Mouse (Mus musculus): ENCODE data around the gene Slc35g1. TPM values are rescaled to one million over a fixed set of nuclear protein-coding genes. Genes with fewer than 3 reads are reported as not detected.

The Slc35g1 gene
- polyA plus RNA-seq, 1 experiment from 2014 or later: 0.99 TPM

DNA sequence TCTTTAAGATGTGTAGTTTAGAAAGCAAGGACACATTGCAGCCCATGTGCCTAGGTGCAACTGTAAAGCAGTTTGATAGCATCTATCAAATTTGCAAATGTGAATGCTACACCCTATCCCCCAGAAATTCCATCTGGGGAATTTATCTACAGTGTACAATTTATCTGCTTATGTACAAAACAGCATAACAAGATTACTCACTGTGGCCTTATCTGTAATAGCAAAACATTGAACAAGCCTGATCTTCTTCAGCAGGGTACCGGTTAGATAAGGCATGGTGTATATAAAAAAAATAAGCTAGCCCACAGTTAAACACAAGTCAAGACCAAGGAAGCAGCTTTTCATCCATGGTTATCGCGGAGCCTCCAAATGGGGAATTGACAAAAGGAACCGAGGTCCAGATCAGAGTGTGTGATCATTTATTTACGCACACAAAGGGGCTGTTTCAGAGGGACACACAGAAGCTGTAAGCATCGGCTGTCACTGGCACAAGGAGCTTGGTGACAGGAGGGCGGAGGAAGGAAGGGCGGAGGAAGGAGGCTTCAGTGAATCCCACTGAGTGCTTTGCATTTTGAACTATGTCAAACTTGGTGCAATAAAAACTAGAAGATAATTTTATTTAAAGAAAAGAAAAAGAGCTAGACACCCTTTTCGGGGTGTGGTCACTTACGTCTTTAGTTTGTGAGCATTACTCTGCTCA lies 14.7 kb downstream of the Slc35g1 start:
- Histone ChIP-seq H3K27me3 (replicated peaks; ENCODE audit: control insufficient read depth, insufficient read depth, low read length) (no peaks in the 10 kb centered on the region), H3K9me3 (ENCODE audit: control insufficient read depth, low read length) (no peaks in the 10 kb centered on the region), H3K4me3 (ENCODE audit: low read length) (no peak overlapping the region), H3K4me1 (ENCODE audit: control insufficient read depth, insufficient read depth, low read depth, low read length) (no peaks in the 10 kb centered on the region), H3K4me2 (ENCODE audit: low read length) (no peak overlapping the region), H3K36me3 (ENCODE audit: control insufficient read depth, insufficient read depth, low read length) (no peaks in the 10 kb centered on the region), H3K27ac (ENCODE audit: low read depth, low read length) (no peak overlapping the region), H3K9ac (ENCODE audit: low read depth, low read length) (no peak overlapping the region)
- no peak for ATAC-seq
- 65% methylated on average over 10 of the region's 10 CpGs for WGBS

DNA sequence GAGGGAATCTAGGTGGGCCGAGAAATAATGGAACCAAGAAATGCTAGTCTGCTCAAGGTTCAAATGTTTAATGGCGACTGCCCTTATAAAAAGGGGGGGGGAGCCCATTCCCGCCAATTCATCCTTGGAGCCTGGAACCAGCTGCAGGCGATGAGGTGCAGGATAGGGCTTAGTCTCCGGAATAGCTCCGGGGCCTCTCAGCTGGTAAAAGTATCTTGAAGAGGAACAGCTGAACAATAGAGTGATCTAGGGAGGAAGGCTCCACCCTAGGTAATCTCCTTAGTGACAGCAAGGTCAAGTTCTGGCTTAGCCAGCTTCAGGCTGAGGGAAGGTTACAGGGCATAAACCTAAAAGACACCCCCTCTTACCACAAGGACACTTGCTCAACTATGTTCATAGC lies 18.1 kb downstream of the Slc35g1 start:
- H3K27me3 ChIP-seq (replicated peaks; ENCODE audit: control insufficient read depth, insufficient read depth, low read length): no peaks in the 10 kb centered on the region
- no peak for ATAC-seq
- H3K36me3 ChIP-seq (ENCODE audit: control insufficient read depth, insufficient read depth, low read length): no peaks in the 10 kb centered on the region
- H3K27ac ChIP-seq (ENCODE audit: low read depth, low read length): no peak overlapping the region
- no peak overlapping the region for H3K4me2 ChIP-seq (ENCODE audit: low read length)
- H3K9ac ChIP-seq (ENCODE audit: low read depth, low read length): no peak overlapping the region
- 89% methylated on average over 6 of the region's 6 CpGs for WGBS
- no peaks in the 10 kb centered on the region for H3K9me3 ChIP-seq (ENCODE audit: control insufficient read depth, low read length)
- H3K4me3 ChIP-seq (ENCODE audit: low read length): no peak overlapping the region
- no peaks in the 10 kb centered on the region for H3K4me1 ChIP-seq (ENCODE audit: control insufficient read depth, insufficient read depth, low read depth, low read length)

DNA sequence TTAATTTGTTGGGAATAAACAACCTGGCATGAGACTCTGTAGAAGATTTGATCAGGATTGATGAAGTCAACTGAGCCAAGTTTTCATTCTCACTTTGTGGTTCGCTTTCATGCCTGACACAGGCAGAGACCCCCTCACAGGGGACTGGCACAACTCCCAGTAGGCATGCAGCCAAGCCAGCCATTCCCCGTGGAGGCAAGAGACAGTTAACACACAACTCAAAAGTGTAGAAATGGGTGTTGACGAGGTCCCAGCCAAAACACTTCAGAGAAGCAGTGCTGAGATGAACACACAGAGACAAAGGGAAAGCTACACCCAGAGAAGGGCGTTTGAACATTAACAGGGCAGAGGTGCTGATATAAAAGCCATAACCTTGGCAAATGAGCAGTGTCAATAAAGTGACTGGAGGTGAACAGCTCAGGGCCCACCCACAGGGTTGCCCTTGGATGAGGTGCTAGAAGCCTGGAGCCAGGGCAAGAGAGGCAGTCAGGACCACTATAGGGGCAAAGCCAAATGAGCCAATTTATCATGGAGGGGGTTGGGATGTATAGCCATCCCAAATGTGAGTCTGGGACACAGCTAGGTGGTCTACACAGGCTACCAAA lies 23.1 kb downstream of the Slc35g1 start:
- no peak for ATAC-seq
- Histone ChIP-seq H3K36me3 (ENCODE audit: control insufficient read depth, insufficient read depth, low read length) (no peaks in the 10 kb centered on the region), H3K9ac (ENCODE audit: low read depth, low read length) (no peak overlapping the region), H3K4me3 (ENCODE audit: low read length) (no peak overlapping the region), H3K9me3 (ENCODE audit: control insufficient read depth, low read length) (no peaks in the 10 kb centered on the region), H3K27me3 (replicated peaks; ENCODE audit: control insufficient read depth, insufficient read depth, low read length) (no peaks in the 10 kb centered on the region), H3K27ac (ENCODE audit: low read depth, low read length) (no peak overlapping the region), H3K4me1 (ENCODE audit: control insufficient read depth, insufficient read depth, low read depth, low read length) (no peaks in the 10 kb centered on the region), H3K4me2 (ENCODE audit: low read length) (no peak overlapping the region)
- WGBS: 48% methylated on average over 4 of the region's 4 CpGs

DNA sequence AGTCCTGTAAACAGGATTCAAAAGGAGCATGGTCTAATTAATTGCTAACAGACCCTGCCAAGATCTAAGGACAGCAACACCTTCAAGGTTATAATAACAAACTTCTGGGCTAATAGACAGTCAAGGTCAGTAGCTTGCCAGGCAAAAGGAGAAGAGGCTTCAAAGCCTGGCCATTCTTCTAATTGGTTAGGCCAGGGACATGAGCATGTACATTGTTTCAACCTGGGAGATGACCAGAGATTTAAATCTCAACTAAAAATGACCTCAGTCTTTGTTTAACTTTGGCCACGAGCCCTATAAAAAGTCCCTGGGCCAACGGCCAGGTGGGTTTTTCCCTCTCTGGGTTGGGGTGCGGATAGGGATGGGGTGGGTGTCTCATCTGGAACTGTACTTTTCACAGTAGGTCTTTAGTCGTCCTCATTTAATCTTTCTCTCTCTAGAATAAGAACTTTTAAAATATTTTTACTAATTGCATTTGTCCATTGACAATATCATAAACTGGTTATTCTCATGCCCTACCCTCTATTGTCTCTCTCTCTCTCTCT lies 25.0 kb downstream of the Slc35g1 start:
- 84% methylated on average over 4 of the region's 4 CpGs for WGBS

DNA sequence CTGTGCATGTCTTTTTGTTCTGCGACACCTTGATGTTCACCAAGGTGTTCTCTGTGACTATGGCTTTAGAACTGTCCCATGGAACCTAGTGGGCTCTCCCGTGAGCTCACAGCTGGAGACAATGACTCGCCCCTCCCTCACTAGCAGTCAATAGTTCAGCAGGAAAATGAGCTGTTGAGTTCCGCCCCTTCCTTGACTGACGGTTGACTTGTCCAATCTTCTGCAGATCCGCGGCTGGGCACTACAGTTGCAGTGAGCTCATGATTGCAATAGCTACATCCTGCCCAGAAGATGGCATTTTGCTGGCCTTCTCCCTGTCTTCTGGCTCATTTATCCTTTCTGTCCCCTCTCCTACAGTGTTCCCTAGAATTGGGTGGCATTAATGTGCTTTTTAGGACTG lies 25.7 kb downstream of the Slc35g1 start:
- Histone ChIP-seq H3K27ac (ENCODE audit: low read depth, low read length) (no peak overlapping the region), H3K9ac (ENCODE audit: low read depth, low read length) (no peak overlapping the region)
- WGBS: 63% methylated on average over 7 of the region's 7 CpGs

More for the DNA sequence above, 25.0 kb downstream of the Slc35g1 start:
- Histone ChIP-seq H3K9me3 (ENCODE audit: control insufficient read depth, low read length) (no peaks in the 10 kb centered on the region), H3K36me3 (ENCODE audit: control insufficient read depth, insufficient read depth, low read length) (no peaks in the 10 kb centered on the region), H3K27ac (ENCODE audit: low read depth, low read length) (no peak overlapping the region), H3K9ac (ENCODE audit: low read depth, low read length) (no peak overlapping the region), H3K27me3 (replicated peaks; ENCODE audit: control insufficient read depth, insufficient read depth, low read length) (no peaks in the 10 kb centered on the region), H3K4me2 (ENCODE audit: low read length) (no peak overlapping the region), H3K4me1 (ENCODE audit: control insufficient read depth, insufficient read depth, low read depth, low read length) (no peaks in the 10 kb centered on the region), H3K4me3 (ENCODE audit: low read length) (no peak overlapping the region)
- ATAC-seq: no peak

DNA sequence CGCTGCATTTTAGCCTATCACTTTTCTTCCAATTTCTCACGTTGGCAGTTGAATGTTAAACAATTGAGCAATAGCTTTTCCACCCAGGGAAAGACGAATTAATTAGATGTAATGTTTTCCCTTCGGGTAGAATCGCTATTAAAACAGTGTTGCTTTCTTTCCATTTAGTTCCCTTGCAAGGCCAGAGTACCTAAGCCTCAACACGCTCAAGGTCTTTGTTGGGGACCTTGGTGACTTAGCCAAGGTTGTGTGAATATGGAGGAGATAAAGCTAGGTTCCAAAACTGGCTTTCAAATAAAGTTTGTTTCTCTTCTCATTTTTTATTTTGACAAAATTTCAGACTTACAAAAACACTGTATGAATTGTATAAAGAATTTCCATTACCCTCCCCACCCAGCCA lies 27.1 kb downstream of the Slc35g1 start:
- no peaks in the 10 kb centered on the region for H3K36me3 ChIP-seq (ENCODE audit: control insufficient read depth, insufficient read depth, low read length)
- 49% methylated on average over 6 of the region's 6 CpGs for WGBS
- H3K9ac ChIP-seq (ENCODE audit: low read depth, low read length): no peak overlapping the region
- H3K4me2 ChIP-seq (ENCODE audit: low read length): no peak overlapping the region
- no peak for ATAC-seq
- no peak overlapping the region for H3K27ac ChIP-seq (ENCODE audit: low read depth, low read length)
- H3K27me3 ChIP-seq (replicated peaks; ENCODE audit: control insufficient read depth, insufficient read depth, low read length): no peaks in the 10 kb centered on the region
- H3K4me1 ChIP-seq (ENCODE audit: control insufficient read depth, insufficient read depth, low read depth, low read length): no peaks in the 10 kb centered on the region
- no peaks in the 10 kb centered on the region for H3K9me3 ChIP-seq (ENCODE audit: control insufficient read depth, low read length)
- no peak overlapping the region for H3K4me3 ChIP-seq (ENCODE audit: low read length)

More for the DNA sequence above, 25.7 kb downstream of the Slc35g1 start:
- Histone ChIP-seq H3K36me3 (ENCODE audit: control insufficient read depth, insufficient read depth, low read length) (no peaks in the 10 kb centered on the region), H3K4me3 (ENCODE audit: low read length) (no peak overlapping the region), H3K27me3 (replicated peaks; ENCODE audit: control insufficient read depth, insufficient read depth, low read length) (no peaks in the 10 kb centered on the region), H3K4me1 (ENCODE audit: control insufficient read depth, insufficient read depth, low read depth, low read length) (no peaks in the 10 kb centered on the region), H3K9me3 (ENCODE audit: control insufficient read depth, low read length) (no peaks in the 10 kb centered on the region), H3K4me2 (ENCODE audit: low read length) (no peak overlapping the region)
- ATAC-seq: no peak

DNA sequence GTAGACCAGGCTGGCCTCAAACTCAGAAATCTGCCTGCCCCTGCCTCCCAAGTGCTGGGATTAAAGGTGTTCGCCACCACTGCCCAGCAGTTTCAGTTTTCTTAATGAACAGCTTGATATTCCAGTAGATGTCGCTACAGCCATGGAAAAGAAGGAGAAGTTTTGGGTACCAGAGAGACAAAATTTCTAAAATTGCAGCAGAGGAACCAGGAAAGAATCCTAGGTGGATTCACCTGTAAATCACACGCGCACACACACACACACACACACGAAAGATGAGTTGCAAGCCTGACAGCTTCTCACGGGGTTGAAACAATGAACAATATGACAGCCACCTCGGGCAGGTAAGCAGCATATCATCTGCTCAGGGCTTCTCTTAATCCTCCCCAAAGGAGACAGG lies 28.1 kb downstream of the Slc35g1 start:
- H3K27me3 ChIP-seq (replicated peaks; ENCODE audit: control insufficient read depth, insufficient read depth, low read length): no peaks in the 10 kb centered on the region
- H3K9me3 ChIP-seq (ENCODE audit: control insufficient read depth, low read length): no peaks in the 10 kb centered on the region
- no peak for ATAC-seq
- H3K9ac ChIP-seq (ENCODE audit: low read depth, low read length): no peak overlapping the region
- H3K36me3 ChIP-seq (ENCODE audit: control insufficient read depth, insufficient read depth, low read length): no peaks in the 10 kb centered on the region
- 35% methylated on average over 7 of the region's 7 CpGs for WGBS
- no peak overlapping the region for H3K27ac ChIP-seq (ENCODE audit: low read depth, low read length)
- no peak overlapping the region for H3K4me2 ChIP-seq (ENCODE audit: low read length)
- no peak overlapping the region for H3K4me3 ChIP-seq (ENCODE audit: low read length)
- no peaks in the 10 kb centered on the region for H3K4me1 ChIP-seq (ENCODE audit: control insufficient read depth, insufficient read depth, low read depth, low read length)

DNA sequence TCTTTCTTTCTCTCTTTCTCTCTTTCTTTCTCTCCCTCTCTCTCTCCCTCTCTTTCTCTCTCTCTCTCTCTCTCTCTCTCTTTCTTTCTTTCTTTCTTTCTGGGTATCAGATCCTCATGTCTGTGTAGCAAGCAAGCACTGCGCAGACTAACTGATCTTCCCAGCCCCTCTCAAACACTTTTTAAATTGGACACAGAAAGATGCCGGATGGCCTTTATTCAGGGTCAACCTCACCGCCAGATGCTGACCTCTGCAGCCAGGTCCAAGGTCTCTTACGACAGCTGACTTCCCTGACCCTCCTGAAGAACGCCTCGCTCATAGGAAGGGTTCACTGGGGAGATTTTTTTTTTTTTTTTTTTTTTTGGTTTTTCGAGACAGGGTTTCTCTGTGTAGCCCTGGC lies 28.8 kb downstream of the Slc35g1 start:
- 84% methylated on average over 6 of the region's 7 CpGs for WGBS
- Histone ChIP-seq H3K36me3 (ENCODE audit: control insufficient read depth, insufficient read depth, low read length) (no peaks in the 10 kb centered on the region), H3K4me1 (ENCODE audit: control insufficient read depth, insufficient read depth, low read depth, low read length) (no peaks in the 10 kb centered on the region), H3K27ac (ENCODE audit: low read depth, low read length) (no peak overlapping the region), H3K4me3 (ENCODE audit: low read length) (no peak overlapping the region), H3K9ac (ENCODE audit: low read depth, low read length) (no peak overlapping the region), H3K4me2 (ENCODE audit: low read length) (no peak overlapping the region), H3K27me3 (replicated peaks; ENCODE audit: control insufficient read depth, insufficient read depth, low read length) (no peaks in the 10 kb centered on the region), H3K9me3 (ENCODE audit: control insufficient read depth, low read length) (no peaks in the 10 kb centered on the region)
- ATAC-seq: no peak

DNA sequence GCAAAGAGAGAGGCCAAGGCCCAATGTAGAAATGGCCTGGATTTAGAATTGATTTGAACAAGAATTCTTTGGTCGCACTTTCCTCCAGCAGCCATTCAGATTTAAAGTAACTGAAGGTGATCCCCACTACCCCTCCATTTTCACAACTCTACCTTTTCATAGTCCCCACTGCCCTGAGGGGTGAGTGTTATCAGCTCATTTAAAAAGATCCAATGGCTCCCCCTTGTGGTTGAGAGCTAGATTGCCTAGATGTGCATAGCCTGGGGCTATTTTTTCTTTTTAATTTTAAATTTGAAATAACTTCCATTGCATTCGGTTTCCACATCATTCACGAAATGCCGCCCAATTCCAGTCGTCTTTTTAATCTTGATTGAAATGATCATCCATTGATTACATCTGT lies 33.5 kb downstream of the Slc35g1 start:
- H3K4me1 ChIP-seq (ENCODE audit: control insufficient read depth, insufficient read depth, low read depth, low read length): no peaks in the 10 kb centered on the region
- no peak overlapping the region for H3K9ac ChIP-seq (ENCODE audit: low read depth, low read length)
- no peak for ATAC-seq
- 52% methylated on average over 5 of the region's 5 CpGs for WGBS
- H3K27ac ChIP-seq (ENCODE audit: low read depth, low read length): no peak overlapping the region
- H3K4me3 ChIP-seq (ENCODE audit: low read length): no peak overlapping the region
- H3K27me3 ChIP-seq (replicated peaks; ENCODE audit: control insufficient read depth, insufficient read depth, low read length): no peaks in the 10 kb centered on the region
- H3K9me3 ChIP-seq (ENCODE audit: control insufficient read depth, low read length): no peaks in the 10 kb centered on the region
- H3K36me3 ChIP-seq (ENCODE audit: control insufficient read depth, insufficient read depth, low read length): no peaks in the 10 kb centered on the region
- no peak overlapping the region for H3K4me2 ChIP-seq (ENCODE audit: low read length)

All from hindbrain, embryonic 16.5 days (tissue).